Mouse (Mus musculus): ENCODE data around the gene Slc35f3.

GRCm38 (mm10) chr8:126269733-126270132, 28.6 kb upstream of the Slc35f3 start:
- TF ChIP-seq GATA1 (IDR thresholded peaks at IDR 0.05; ENCODE audit: borderline replicate concordance, low read length) (no peak), FLI1 (IDR thresholded peaks at IDR 0.05; ENCODE audit: low read length) (no peak)

Measured in megakaryocyte, embryonic 14.5 days (primary cell).